Mouse (Mus musculus) 3134 (cell line): Measurements from ENCODE around the gene Ubtf.

Experiments
- DNase-seq: peaks from one replicate; pipeline ENCODE4 v3.0.0-alpha.2; 2011; ENCODE audit warnings: low spot score; ENCODE audit not compliant: insufficient read length; ENCODE audit errors: extremely low read depth

Gene Ubtf

DNA sequence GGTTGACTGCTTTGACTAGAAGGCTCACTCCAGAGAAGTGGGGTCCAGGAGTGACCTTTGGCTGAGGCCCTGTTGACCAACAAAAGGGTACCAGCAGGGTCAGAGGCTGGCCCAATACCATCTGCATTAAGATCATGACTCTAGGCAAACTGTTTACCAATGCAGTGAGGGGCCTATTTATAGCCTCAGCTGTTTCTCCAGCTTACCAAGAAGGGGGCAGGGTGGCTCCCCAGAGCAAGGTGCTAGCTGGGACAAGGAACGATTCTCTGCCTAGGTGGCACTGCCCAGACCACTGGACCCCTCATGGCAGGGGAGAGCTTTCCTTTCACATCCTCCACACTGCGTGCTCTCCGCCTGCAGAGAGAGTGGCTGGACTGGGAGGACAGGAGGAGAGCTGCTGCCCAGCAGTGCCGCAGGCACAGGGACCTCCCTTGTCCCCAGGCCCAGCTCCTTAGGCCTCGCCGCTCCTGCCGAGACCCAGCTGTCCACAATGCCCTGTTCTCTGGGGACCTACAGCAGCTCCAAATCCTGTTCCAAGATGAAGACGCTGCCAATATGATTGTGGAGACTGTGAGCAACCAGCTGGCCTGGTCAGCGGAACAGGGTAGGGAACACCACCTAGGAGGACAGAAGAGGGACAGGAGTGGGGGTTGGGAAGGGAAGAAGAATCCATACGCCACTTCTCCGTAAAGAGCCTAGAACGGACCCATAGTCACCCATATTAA lies 50.9 kb downstream of the Ubtf start, which contains the start of gene Asb16:
Gene Asb16, plus strand, starts transcription at position 224 of the 725 bp plus-strand sequence.
- no peak for DNase-seq

DNA sequence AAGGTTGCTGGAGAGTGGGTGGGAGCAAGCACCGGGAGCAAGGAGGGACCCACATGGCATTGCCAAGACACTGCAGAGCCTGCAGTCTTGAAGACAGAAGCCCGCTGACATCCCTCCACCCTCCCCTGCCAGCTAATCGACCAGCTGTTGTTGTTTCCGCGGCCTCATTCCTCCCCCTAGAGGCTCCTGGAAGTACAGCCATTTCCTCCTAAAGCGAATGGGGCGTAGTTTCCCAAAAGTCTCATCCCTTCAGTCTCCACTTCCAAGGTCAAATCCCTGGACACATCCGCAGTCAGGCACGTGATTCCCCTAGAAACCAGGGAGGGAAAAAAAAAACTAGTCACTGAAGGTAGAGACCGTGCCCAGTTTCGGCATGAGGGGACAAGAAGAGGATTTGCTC lies 52.1 kb downstream of the Ubtf start:
- peak; percentile 70 for DNase-seq

DNA sequence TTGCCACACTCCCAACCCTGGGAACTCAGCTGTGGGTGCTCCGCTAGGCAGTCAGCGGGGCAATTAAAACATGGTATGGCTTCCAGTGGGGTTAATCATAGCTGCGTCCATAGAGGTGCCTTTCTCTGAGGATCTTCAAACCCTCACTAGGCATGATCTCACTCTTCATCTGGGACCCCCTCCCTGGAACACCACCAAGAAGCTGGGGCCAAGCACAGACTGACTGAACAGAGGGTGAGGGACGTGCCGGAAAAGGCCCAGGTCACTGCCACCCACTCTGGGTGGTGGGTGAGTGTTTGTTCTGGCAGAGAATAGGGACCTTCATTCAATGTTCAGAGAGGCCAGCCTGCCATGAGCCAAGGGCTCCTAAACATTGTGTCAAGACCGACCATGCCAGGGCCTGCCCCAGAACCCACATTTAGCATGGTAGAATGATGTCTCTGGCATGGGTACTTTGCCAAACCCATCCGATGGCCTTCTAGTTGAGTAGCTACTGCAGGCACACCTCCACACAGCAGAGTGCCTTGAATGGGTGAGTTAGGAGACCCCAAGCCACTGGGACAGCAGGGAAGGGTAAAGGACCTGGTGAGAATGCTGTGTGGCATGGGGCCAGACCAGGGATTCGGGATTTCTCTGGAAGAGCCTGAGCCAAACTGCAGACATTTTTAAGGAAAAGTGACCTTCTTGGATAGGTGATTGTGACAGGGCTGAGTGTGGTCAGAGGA lies 52.7 kb downstream of the Ubtf start:
- DNase-seq: no peak

DNA sequence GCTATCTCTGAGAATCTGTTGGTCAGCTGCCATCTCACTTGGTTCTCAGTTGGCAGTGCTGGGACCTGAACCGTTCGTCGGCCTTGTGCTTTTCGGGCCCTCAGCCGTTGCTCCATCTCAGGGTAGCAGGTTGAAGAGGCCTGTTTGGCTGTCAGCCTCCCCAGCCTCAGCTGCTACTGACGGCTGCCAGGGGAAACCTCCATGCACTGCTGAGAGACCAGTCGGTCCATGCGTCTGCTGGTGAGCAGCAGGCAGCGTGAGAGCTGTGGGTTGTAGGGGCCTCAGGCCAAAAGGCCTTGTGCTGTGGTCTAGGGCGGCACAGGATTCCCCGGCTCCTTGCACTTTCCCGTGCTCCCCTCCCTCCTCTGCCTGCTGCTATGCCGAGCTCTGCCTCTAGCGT lies 53.7 kb downstream of the Ubtf start:
- no peak for DNase-seq

DNA sequence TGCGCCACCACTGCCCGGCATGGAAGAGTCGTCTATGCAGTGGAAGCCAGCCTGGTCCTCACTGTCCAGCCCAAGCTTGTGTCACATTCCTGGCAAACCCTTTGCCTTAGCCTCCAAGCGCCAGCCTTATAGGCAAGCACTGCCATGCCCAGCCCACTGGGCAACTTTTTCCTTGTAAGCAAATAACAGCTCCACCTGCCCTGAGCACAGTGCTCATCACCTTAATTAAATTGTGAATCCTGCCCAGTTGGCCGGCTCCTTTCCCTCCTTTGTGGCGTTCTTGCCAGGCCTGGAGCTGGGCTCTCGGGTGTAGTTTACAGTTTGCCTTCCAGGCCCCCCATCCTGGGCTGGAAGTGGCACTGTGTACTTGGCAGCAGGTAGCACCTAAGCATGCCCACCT lies 56.3 kb downstream of the Ubtf start:
- no peak for DNase-seq

DNA sequence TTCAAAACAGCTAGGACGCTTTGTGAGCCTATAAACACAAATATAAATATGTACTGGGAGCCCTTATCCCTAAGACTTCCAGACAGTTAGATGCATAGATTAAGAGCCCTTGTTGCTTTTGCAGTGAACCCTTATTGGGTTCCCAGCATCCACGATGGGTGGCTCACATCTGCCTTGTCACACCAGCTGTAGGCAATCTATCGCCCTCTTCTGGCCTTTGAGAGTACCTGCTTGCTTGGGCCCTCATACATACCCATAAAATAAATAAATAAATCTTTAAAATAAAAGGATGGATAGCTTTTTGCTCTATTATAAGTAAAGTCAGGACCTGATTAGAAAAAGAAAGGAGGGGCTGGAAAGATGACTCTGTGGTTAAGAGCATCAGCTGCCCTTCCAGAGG lies 61.0 kb downstream of the Ubtf start:
- no peak for DNase-seq

DNA sequence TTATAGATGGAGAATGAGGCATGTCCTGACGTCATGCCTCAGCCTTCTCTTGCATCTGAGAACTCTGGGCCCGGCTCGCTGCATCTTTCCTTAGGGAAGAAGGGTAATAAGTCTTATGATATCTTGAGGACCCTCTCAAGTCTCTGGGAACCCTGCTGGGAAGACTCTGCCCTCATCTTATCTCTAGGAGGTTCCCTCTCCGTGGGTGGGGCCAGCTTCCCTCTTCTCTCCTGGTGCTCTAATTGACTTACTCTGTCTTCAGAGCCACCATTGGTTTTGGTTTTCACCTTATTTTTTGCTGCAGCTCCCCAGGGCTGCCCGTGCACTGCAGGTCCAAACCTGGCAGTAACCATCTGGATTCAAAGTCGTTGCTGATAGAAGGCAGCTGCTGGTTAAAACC lies 61.4 kb downstream of the Ubtf start:
- DNase-seq: no peak

DNA sequence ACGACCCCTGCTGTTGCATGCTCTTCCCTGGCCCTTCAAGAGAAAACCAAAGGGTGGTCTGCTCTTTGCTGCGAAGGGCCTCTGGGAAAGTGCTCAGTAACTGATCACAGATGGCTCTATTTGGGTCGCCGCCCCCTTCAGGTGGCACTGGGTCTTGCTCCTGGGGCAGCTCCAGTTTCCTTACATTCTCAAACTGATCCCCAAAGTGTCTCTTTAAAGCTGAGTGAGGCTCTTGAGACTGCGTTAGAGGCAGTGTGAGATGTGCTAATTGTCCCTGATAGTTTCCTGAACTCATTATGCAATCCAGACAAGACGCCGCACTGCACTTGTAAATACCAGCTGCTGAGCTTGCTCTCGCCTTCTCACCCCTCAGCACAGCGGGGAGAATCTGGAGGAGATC lies 62.0 kb downstream of the Ubtf start:
- no peak for DNase-seq
